Mouse (Mus musculus) monocyte, adult 2 months (primary cell): ENCODE results near the gene Csf1.

Experiments
- DNase-seq, 2 experiments: peaks; one replicate each; pipeline ENCODE4 v3.0.0; 2022; ENCODE audit warnings: low spot score in 2 of 2, low read depth in 1 of 2

Csf1 gene

GRCm38 (mm10) chr3:107783315-107783714 is 23.0 kb upstream of the Csf1 start:
- DNase-seq: peak in 1 of 2 experiments; percentile 31

- DNase-seq: no peak
These were observed 21.0 kb upstream of the Csf1 start for GRCm38 (mm10) chr3:107781304-107781703.

GRCm38 (mm10) chr3:107778016-107778415 is 17.7 kb upstream of the Csf1 start:
- DNase-seq: peak in 1 of 2 experiments; percentile 46

- no peak for DNase-seq
These were observed 16.0 kb upstream of the Csf1 start for GRCm38 (mm10) chr3:107776295-107776694.

- no peak for DNase-seq
These were observed 15.5 kb upstream of the Csf1 start for GRCm38 (mm10) chr3:107775736-107776135.

GRCm38 (mm10) chr3:107775056-107775455 is 14.8 kb upstream of the Csf1 start:
- DNase-seq: no peak

GRCm38 (mm10) chr3:107772860-107773259 is 12.6 kb upstream of the Csf1 start:
- no peak for DNase-seq

- DNase-seq: no peak
These were observed 9.4 kb upstream of the Csf1 start for GRCm38 (mm10) chr3:107769692-107770091.

GRCm38 (mm10) chr3:107768104-107768989 is 8.1 kb upstream of the Csf1 start:
- no peak for DNase-seq

- DNase-seq: no peak
These were observed 6.5 kb upstream of the Csf1 start for GRCm38 (mm10) chr3:107766804-107767203.

- no peak for DNase-seq
These were observed 5.7 kb upstream of the Csf1 start for GRCm38 (mm10) chr3:107765979-107766378.

GRCm38 (mm10) chr3:107763552-107763951 is 3.3 kb upstream of the Csf1 start:
- no peak for DNase-seq

GRCm38 (mm10) chr3:107761446-107761845 is 1.2 kb upstream of the Csf1 start:
- DNase-seq: no peak

- no peak for DNase-seq
These were observed 502 bp upstream of the Csf1 start for GRCm38 (mm10) chr3:107760771-107761170.

- DNase-seq: no peak
These were observed 1.6 kb downstream of the Csf1 start for GRCm38 (mm10) chr3:107758638-107759037.

- DNase-seq: no peak
These were observed 2.1 kb downstream of the Csf1 start for GRCm38 (mm10) chr3:107758176-107758575.

GRCm38 (mm10) chr3:107757365-107758129 is 2.7 kb downstream of the Csf1 start:
- no peak for DNase-seq

GRCm38 (mm10) chr3:107756481-107756866 is 3.8 kb downstream of the Csf1 start:
- DNase-seq: no peak

GRCm38 (mm10) chr3:107755702-107756480 is 4.4 kb downstream of the Csf1 start:
- DNase-seq: no peak

GRCm38 (mm10) chr3:107754632-107755031 is 5.6 kb downstream of the Csf1 start:
- DNase-seq: peak in 1 of 2 experiments; percentile 39

GRCm38 (mm10) chr3:107751607-107752006 is 8.7 kb downstream of the Csf1 start:
- DNase-seq: no peak
